Mouse (Mus musculus): ENCODE measurements at regions not wholly inside any gene's neighbourhood (a gene's known extent, or its start where the extent isn't known, plus 50 kb on each side); places are given as distances from the start of the nearest gene placed in this dataset.

- no peak overlapping the region for H3K27ac ChIP-seq (ENCODE audit: insufficient read depth, low read length)
- no peaks in the 10 kb centered on the region for H3K4me1 ChIP-seq (ENCODE audit: control insufficient read depth, insufficient read depth, low read length)
- no peak overlapping the region for H3K4me3 ChIP-seq (ENCODE audit: insufficient read depth, low read length)
- TF ChIP-seq POLR2A (IDR thresholded peaks at IDR 0.05; ENCODE audit: low read depth, low read length) (no peak), CTCF (IDR thresholded peaks at IDR 0.05; ENCODE audit: borderline replicate concordance, insufficient read depth, low read length) (no peak)
Observed at GRCm38 (mm10) chr5:54200587-54200986, 202.3 kb downstream of the Stim2 start.

- no peak overlapping the region for H3K27ac ChIP-seq (ENCODE audit: insufficient read depth, low read length)
- TF ChIP-seq CTCF (IDR thresholded peaks at IDR 0.05; ENCODE audit: borderline replicate concordance, insufficient read depth, low read length) (no peak), POLR2A (IDR thresholded peaks at IDR 0.05; ENCODE audit: low read depth, low read length) (no peak)
- no peaks in the 10 kb centered on the region for H3K4me1 ChIP-seq (ENCODE audit: control insufficient read depth, insufficient read depth, low read length)
- H3K4me3 ChIP-seq (ENCODE audit: insufficient read depth, low read length) = no peak overlapping the region
Observed at GRCm38 (mm10) chr5:54211457-54211856, 213.2 kb downstream of the Stim2 start.

GRCm38 (mm10) chr5:54212038-54212589, 213.8 kb downstream of the Stim2 start:
- Histone ChIP-seq H3K4me3 (ENCODE audit: insufficient read depth, low read length) (no peak overlapping the region), H3K27ac (ENCODE audit: insufficient read depth, low read length) (no peak overlapping the region), H3K4me1 (ENCODE audit: control insufficient read depth, insufficient read depth, low read length) (no peaks in the 10 kb centered on the region)
- TF ChIP-seq CTCF (IDR thresholded peaks at IDR 0.05; ENCODE audit: borderline replicate concordance, insufficient read depth, low read length) = no peak
- TF ChIP-seq POLR2A (IDR thresholded peaks at IDR 0.05; ENCODE audit: low read depth, low read length) = no peak

GRCm38 (mm10) chr5:54225031-54225430, 226.7 kb downstream of the Stim2 start:
- H3K4me3 ChIP-seq (ENCODE audit: insufficient read depth, low read length) = no peak overlapping the region
- TF ChIP-seq CTCF (IDR thresholded peaks at IDR 0.05; ENCODE audit: borderline replicate concordance, insufficient read depth, low read length) (no peak), POLR2A (IDR thresholded peaks at IDR 0.05; ENCODE audit: low read depth, low read length) (no peak)
- peak overlapping the region; percentile 81 for H3K27ac ChIP-seq (ENCODE audit: insufficient read depth, low read length)
- peaks cover 4% of the 10 kb centered on the region for H3K4me1 ChIP-seq (ENCODE audit: control insufficient read depth, insufficient read depth, low read length)

- TF ChIP-seq POLR2A (IDR thresholded peaks at IDR 0.05; ENCODE audit: low read depth, low read length) (no peak), CTCF (IDR thresholded peaks at IDR 0.05; ENCODE audit: borderline replicate concordance, insufficient read depth, low read length) (no peak)
- Histone ChIP-seq H3K27ac (ENCODE audit: insufficient read depth, low read length) (no peak overlapping the region), H3K4me1 (ENCODE audit: control insufficient read depth, insufficient read depth, low read length) (no peaks in the 10 kb centered on the region), H3K4me3 (ENCODE audit: insufficient read depth, low read length) (no peak overlapping the region)
Observed at GRCm38 (mm10) chr5:54234580-54234979, 236.3 kb downstream of the Stim2 start.

- Histone ChIP-seq H3K27ac (ENCODE audit: insufficient read depth, low read length) (no peak overlapping the region), H3K4me3 (ENCODE audit: insufficient read depth, low read length) (no peak overlapping the region), H3K4me1 (ENCODE audit: control insufficient read depth, insufficient read depth, low read length) (no peaks in the 10 kb centered on the region)
- TF ChIP-seq CTCF (IDR thresholded peaks at IDR 0.05; ENCODE audit: borderline replicate concordance, insufficient read depth, low read length) (no peak), POLR2A (IDR thresholded peaks at IDR 0.05; ENCODE audit: low read depth, low read length) (no peak)
Observed at GRCm38 (mm10) chr5:54235226-54235625, 236.9 kb downstream of the Stim2 start.

GRCm38 (mm10) chr5:54237226-54237625, 238.9 kb downstream of the Stim2 start:
- H3K4me3 ChIP-seq (ENCODE audit: insufficient read depth, low read length) = no peak overlapping the region
- H3K4me1 ChIP-seq (ENCODE audit: control insufficient read depth, insufficient read depth, low read length) = no peaks in the 10 kb centered on the region
- TF ChIP-seq POLR2A (IDR thresholded peaks at IDR 0.05; ENCODE audit: low read depth, low read length) (no peak), CTCF (IDR thresholded peaks at IDR 0.05; ENCODE audit: borderline replicate concordance, insufficient read depth, low read length) (no peak)
- no peak overlapping the region for H3K27ac ChIP-seq (ENCODE audit: insufficient read depth, low read length)

GRCm38 (mm10) chr5:54238646-54239167, 240.4 kb downstream of the Stim2 start:
- no peaks in the 10 kb centered on the region for H3K4me1 ChIP-seq (ENCODE audit: control insufficient read depth, insufficient read depth, low read length)
- no peak for TF ChIP-seq POLR2A (IDR thresholded peaks at IDR 0.05; ENCODE audit: low read depth, low read length)
- no peak for TF ChIP-seq CTCF (IDR thresholded peaks at IDR 0.05; ENCODE audit: borderline replicate concordance, insufficient read depth, low read length)

GRCm38 (mm10) chr5:54239586-54239985, 241.3 kb downstream of the Stim2 start:
- H3K4me3 ChIP-seq (ENCODE audit: insufficient read depth, low read length) = no peak overlapping the region
- TF ChIP-seq CTCF (IDR thresholded peaks at IDR 0.05; ENCODE audit: borderline replicate concordance, insufficient read depth, low read length) (no peak), POLR2A (IDR thresholded peaks at IDR 0.05; ENCODE audit: low read depth, low read length) (no peak)
- no peaks in the 10 kb centered on the region for H3K4me1 ChIP-seq (ENCODE audit: control insufficient read depth, insufficient read depth, low read length)
- no peak overlapping the region for H3K27ac ChIP-seq (ENCODE audit: insufficient read depth, low read length)

More at GRCm38 (mm10) chr5:54238646-54239167, 240.4 kb downstream of the Stim2 start:
- Histone ChIP-seq H3K27ac (ENCODE audit: insufficient read depth, low read length) (no peak overlapping the region), H3K4me3 (ENCODE audit: insufficient read depth, low read length) (no peak overlapping the region)

GRCm38 (mm10) chr5:54241169-54241917, 243.0 kb downstream of the Stim2 start:
- Histone ChIP-seq H3K4me3 (ENCODE audit: insufficient read depth, low read length) (no peak overlapping the region), H3K27ac (ENCODE audit: insufficient read depth, low read length) (no peak overlapping the region), H3K4me1 (ENCODE audit: control insufficient read depth, insufficient read depth, low read length) (no peaks in the 10 kb centered on the region)
- TF ChIP-seq CTCF (IDR thresholded peaks at IDR 0.05; ENCODE audit: borderline replicate concordance, insufficient read depth, low read length) (no peak), POLR2A (IDR thresholded peaks at IDR 0.05; ENCODE audit: low read depth, low read length) (no peak)

Measured in embryonic fibroblast, embryonic 13.5 days (primary cell).